Mouse (Mus musculus): ENCODE measurements around the gene Hspa12b. TPM values are rescaled to one million over a fixed set of nuclear protein-coding genes. Genes with fewer than 3 reads are reported as not detected.
"Not testable (repeated sequence)": the region's sequence is repeated elsewhere in the genome, so short reads cannot be mapped to it uniquely, and the experiment has no call there.

The Hspa12b gene
- polyA plus RNA-seq, 1 experiment from 2014 or later: 17.2 TPM

DNA sequence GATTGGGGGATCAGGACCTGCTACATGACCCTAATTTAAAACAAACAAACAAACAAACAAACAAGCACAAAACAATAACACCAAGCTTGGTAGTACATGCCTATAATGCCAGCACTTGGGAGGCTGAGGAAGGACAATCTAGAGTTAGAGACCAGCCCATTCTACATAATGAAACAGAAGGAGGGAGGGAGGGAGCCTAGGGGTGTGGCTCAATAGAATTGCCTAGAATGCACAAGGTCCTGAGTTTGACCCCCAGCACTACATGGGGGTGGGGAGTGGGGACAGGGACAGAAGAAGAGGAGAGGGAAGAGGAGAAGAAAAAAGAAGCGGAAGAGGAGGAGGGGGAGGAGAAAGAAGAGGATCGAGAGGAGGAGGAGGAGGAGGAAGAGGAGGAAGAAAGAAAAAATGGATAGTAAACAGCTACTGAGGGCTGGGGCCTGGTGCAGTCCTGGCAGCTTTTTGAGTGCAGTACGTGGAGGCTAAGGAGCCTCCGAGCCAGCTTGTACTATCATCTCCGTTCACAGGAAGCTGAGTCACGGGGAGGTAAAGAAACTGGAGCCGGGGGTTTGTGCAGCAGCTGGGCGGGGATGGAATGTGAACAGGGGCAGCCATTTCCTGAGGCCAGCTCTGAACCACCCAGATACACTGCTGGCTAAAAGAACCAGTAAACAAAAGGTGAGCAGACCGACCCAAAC lies 30.8 kb upstream of the Hspa12b start:
- Histone ChIP-seq H3K9ac (ENCODE audit: low read length) (peak overlapping the region; percentile 34; the same call in 1 of the 2 replicates), H3K4me3 (ENCODE audit: low read length) (peak overlapping the region; percentile 15; the same call in 1 of the 2 replicates), H3K9me3 (ENCODE audit: control insufficient read depth, low read length) (no peaks in the 10 kb centered on the region), H3K27ac (ENCODE audit: low read length) (peak overlapping the region; percentile 87), H3K4me1 (replicated peaks; ENCODE audit: control insufficient read depth, insufficient read depth, low read length) (peaks cover 5% of the 10 kb centered on the region), H3K4me2 (ENCODE audit: low read depth, low read length) (peak overlapping the region; percentile 40), H3K27me3 (ENCODE audit: control insufficient read depth, insufficient read depth, low read depth, low read length) (no peaks in the 10 kb centered on the region), H3K36me3 (ENCODE audit: control insufficient read depth, insufficient read depth, low read length) (no peaks in the 10 kb centered on the region)
- ATAC-seq (ENCODE audit: low read depth): peak; percentile 94
- 3% methylated on average over 9 of the region's 9 CpGs for WGBS

GRCm38 (mm10) chr2:131097087-131097486 lies 30.0 kb upstream of the Hspa12b start:
- Histone ChIP-seq H3K27me3 (ENCODE audit: control insufficient read depth, insufficient read depth, low read depth, low read length) (no peaks in the 10 kb centered on the region), H3K36me3 (ENCODE audit: control insufficient read depth, insufficient read depth, low read length) (no peaks in the 10 kb centered on the region), H3K4me2 (ENCODE audit: low read depth, low read length) (0 out of 2 replicates have a peak overlapping the region, but pooled peaks have one; percentile 40), H3K9me3 (ENCODE audit: control insufficient read depth, low read length) (no peaks in the 10 kb centered on the region), H3K4me3 (ENCODE audit: low read length) (no peak overlapping the region), H3K27ac (ENCODE audit: low read length) (peak overlapping the region; percentile 87), H3K4me1 (replicated peaks; ENCODE audit: control insufficient read depth, insufficient read depth, low read length) (peaks cover 5% of the 10 kb centered on the region), H3K9ac (ENCODE audit: low read length) (no peak overlapping the region; the same call in 1 of the 2 replicates)
- no peak for ATAC-seq (ENCODE audit: low read depth)
- 72% methylated on average over 4 of the region's 4 CpGs for WGBS

GRCm38 (mm10) chr2:131101530-131101929 lies 25.6 kb upstream of the Hspa12b start:
- Histone ChIP-seq H3K27ac (ENCODE audit: low read length) (no peak overlapping the region), H3K4me1 (replicated peaks; ENCODE audit: control insufficient read depth, insufficient read depth, low read length) (no peaks in the 10 kb centered on the region; the same call in 1 of the 2 replicates), H3K36me3 (ENCODE audit: control insufficient read depth, insufficient read depth, low read length) (no peaks in the 10 kb centered on the region), H3K4me3 (ENCODE audit: low read length) (no peak overlapping the region), H3K9ac (ENCODE audit: low read length) (no peak overlapping the region), H3K9me3 (ENCODE audit: control insufficient read depth, low read length) (no peaks in the 10 kb centered on the region), H3K4me2 (ENCODE audit: low read depth, low read length) (no peak overlapping the region), H3K27me3 (ENCODE audit: control insufficient read depth, insufficient read depth, low read depth, low read length) (no peaks in the 10 kb centered on the region)
- no peak for ATAC-seq (ENCODE audit: low read depth)
- 39% methylated on average over 3 of the region's 3 CpGs for WGBS

DNA sequence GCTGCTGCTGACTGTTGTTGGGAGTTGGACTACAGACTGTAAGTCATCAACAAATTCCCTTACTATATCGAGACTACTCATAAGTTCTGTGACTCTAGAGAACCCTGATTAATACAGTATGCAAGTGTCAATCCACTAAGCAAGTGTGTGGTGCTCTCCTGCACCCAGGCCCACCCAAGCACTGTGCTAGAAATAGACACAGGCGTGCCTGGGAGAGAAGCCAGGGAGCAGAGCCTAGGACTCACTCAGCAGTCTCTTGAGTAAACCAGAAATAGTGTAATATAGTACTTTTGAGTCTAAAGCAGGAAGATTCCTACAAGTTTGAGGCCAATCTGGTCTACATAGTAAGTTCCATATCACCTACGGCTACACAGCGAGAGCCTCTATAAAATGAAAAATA lies 23.1 kb upstream of the Hspa12b start:
- no peaks in the 10 kb centered on the region for H3K9me3 ChIP-seq (ENCODE audit: control insufficient read depth, low read length)
- H3K4me2 ChIP-seq (ENCODE audit: low read depth, low read length): no peak overlapping the region
- 85% methylated on average over 4 of the region's 4 CpGs for WGBS
- ATAC-seq (ENCODE audit: low read depth): no peak
- H3K9ac ChIP-seq (ENCODE audit: low read length): no peak overlapping the region
- no peaks in the 10 kb centered on the region for H3K27me3 ChIP-seq (ENCODE audit: control insufficient read depth, insufficient read depth, low read depth, low read length)
- no peaks in the 10 kb centered on the region for H3K36me3 ChIP-seq (ENCODE audit: control insufficient read depth, insufficient read depth, low read length)
- no peak overlapping the region for H3K27ac ChIP-seq (ENCODE audit: low read length)
- no peak overlapping the region for H3K4me3 ChIP-seq (ENCODE audit: low read length)
- no peaks in the 10 kb centered on the region for H3K4me1 ChIP-seq (replicated peaks; ENCODE audit: control insufficient read depth, insufficient read depth, low read length)

GRCm38 (mm10) chr2:131105061-131105460 lies 22.0 kb upstream of the Hspa12b start:
- H3K4me3 ChIP-seq (ENCODE audit: low read length); H3K4me1 ChIP-seq (replicated peaks; ENCODE audit: control insufficient read depth, insufficient read depth, low read length); H3K9ac ChIP-seq (ENCODE audit: low read length); ATAC-seq (ENCODE audit: low read depth); H3K9me3 ChIP-seq (ENCODE audit: control insufficient read depth, low read length); H3K4me2 ChIP-seq (ENCODE audit: low read depth, low read length); H3K36me3 ChIP-seq (ENCODE audit: control insufficient read depth, insufficient read depth, low read length); H3K27me3 ChIP-seq (ENCODE audit: control insufficient read depth, insufficient read depth, low read depth, low read length); H3K27ac ChIP-seq (ENCODE audit: low read length): not testable (repeated sequence)
- 57% methylated on average over 4 of the region's 4 CpGs for WGBS

GRCm38 (mm10) chr2:131105989-131106388 lies 21.1 kb upstream of the Hspa12b start:
- Histone ChIP-seq H3K27ac (ENCODE audit: low read length) (no peak overlapping the region), H3K4me2 (ENCODE audit: low read depth, low read length) (no peak overlapping the region), H3K36me3 (ENCODE audit: control insufficient read depth, insufficient read depth, low read length) (no peaks in the 10 kb centered on the region), H3K4me1 (replicated peaks; ENCODE audit: control insufficient read depth, insufficient read depth, low read length) (no peaks in the 10 kb centered on the region), H3K9ac (ENCODE audit: low read length) (no peak overlapping the region), H3K9me3 (ENCODE audit: control insufficient read depth, low read length) (no peaks in the 10 kb centered on the region), H3K4me3 (ENCODE audit: low read length) (no peak overlapping the region), H3K27me3 (ENCODE audit: control insufficient read depth, insufficient read depth, low read depth, low read length) (no peaks in the 10 kb centered on the region)
- no peak for ATAC-seq (ENCODE audit: low read depth)
- WGBS: 84% methylated on average over 5 of the region's 5 CpGs

GRCm38 (mm10) chr2:131118968-131119574 lies 8.0 kb upstream of the Hspa12b start:
- no peaks in the 10 kb centered on the region for H3K27me3 ChIP-seq (ENCODE audit: control insufficient read depth, insufficient read depth, low read depth, low read length)

GRCm38 (mm10) chr2:131124166-131124565 lies 2.9 kb upstream of the Hspa12b start:
- no peaks in the 10 kb centered on the region for H3K27me3 ChIP-seq (ENCODE audit: control insufficient read depth, insufficient read depth, low read depth, low read length)
- 59% methylated on average over 3 of the region's 3 CpGs for WGBS
- no peak; the same call in 1 of the 2 replicates for ATAC-seq (ENCODE audit: low read depth)
- H3K9me3 ChIP-seq (ENCODE audit: control insufficient read depth, low read length): no peaks in the 10 kb centered on the region
- H3K4me3 ChIP-seq (ENCODE audit: low read length): no peak overlapping the region
- no peak overlapping the region for H3K4me2 ChIP-seq (ENCODE audit: low read depth, low read length)
- peaks cover 8% of the 10 kb centered on the region; the same call in 1 of the 2 replicates for H3K4me1 ChIP-seq (replicated peaks; ENCODE audit: control insufficient read depth, insufficient read depth, low read length)
- H3K9ac ChIP-seq (ENCODE audit: low read length): no peak overlapping the region
- peak overlapping the region; percentile 47; the same call in 1 of the 2 replicates for H3K27ac ChIP-seq (ENCODE audit: low read length)
- H3K36me3 ChIP-seq (ENCODE audit: control insufficient read depth, insufficient read depth, low read length): no peaks in the 10 kb centered on the region

More at GRCm38 (mm10) chr2:131118968-131119574, 8.0 kb upstream of the Hspa12b start:
- Histone ChIP-seq H3K4me2 (ENCODE audit: low read depth, low read length) (no peak overlapping the region), H3K9me3 (ENCODE audit: control insufficient read depth, low read length) (no peaks in the 10 kb centered on the region), H3K4me3 (ENCODE audit: low read length) (no peak overlapping the region), H3K27ac (ENCODE audit: low read length) (no peak overlapping the region), H3K9ac (ENCODE audit: low read length) (no peak overlapping the region), H3K36me3 (ENCODE audit: control insufficient read depth, insufficient read depth, low read length) (no peaks in the 10 kb centered on the region), H3K4me1 (replicated peaks; ENCODE audit: control insufficient read depth, insufficient read depth, low read length) (no peaks in the 10 kb centered on the region)
- 75% methylated on average over 2 of the region's 2 CpGs for WGBS
- ATAC-seq (ENCODE audit: low read depth): no peak

DNA sequence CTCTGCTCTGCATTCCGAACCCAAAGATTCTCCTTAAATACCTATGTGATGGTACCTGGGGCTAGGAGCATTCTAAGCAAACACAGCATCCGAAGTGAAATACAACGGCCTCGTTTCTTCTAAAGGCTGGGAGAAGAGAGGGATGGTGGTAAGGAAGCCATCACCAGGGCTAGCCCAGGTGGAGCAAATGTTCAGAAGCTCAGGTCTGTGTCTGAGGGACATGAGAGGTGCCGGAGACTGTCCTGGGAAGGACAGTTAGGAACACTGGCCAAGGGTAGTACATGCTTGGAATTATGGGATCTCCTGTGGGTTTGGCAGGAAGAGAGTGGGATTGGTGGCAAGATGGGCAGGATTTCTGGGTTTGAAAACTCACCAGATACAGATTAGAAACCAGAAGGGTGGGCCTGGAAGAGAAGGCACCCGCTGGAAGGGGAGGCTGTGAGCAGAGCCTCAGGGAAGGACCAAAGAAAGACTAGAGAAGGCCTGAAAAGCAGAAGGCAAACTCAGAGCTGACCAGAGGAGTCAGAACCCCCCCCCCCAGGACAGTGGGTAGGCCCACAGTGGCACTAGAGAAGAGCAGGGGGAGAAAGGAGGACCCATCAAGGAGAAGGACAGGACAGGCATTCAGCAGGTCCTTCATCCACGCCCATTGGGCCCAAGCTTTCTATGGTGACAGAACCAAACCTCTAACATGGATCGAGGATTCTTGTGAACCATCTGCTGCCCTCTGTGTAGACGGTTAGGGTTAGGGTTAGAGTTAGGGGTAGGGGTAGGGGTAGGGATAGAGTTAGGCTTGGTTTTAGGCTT lies 1.7 kb upstream of the Hspa12b start:
- Histone ChIP-seq H3K27ac (ENCODE audit: low read length) (no peak overlapping the region), H3K4me1 (replicated peaks; ENCODE audit: control insufficient read depth, insufficient read depth, low read length) (peaks cover 8% of the 10 kb centered on the region; the same call in 1 of the 2 replicates), H3K4me2 (ENCODE audit: low read depth, low read length) (no peak overlapping the region), H3K9me3 (ENCODE audit: control insufficient read depth, low read length) (no peaks in the 10 kb centered on the region), H3K4me3 (ENCODE audit: low read length) (no peak overlapping the region), H3K36me3 (ENCODE audit: control insufficient read depth, insufficient read depth, low read length) (no peaks in the 10 kb centered on the region), H3K9ac (ENCODE audit: low read length) (no peak overlapping the region), H3K27me3 (ENCODE audit: control insufficient read depth, insufficient read depth, low read depth, low read length) (no peaks in the 10 kb centered on the region)
- ATAC-seq (ENCODE audit: low read depth): no peak
- WGBS: 85% methylated on average over 9 of the region's 9 CpGs

Measured in lung, embryonic 16.5 days (tissue).